Mouse (Mus musculus) testis, adult 2 months (tissue): ENCODE results near the gene Opcml.

ENCODE experiments used
- CTCF ChIP-seq: fragments of 200-500 bp; IDR thresholded peaks from 2 replicates; pipeline ENCODE4 v1.5.1; 2012; ENCODE audit warnings: low read depth, mild to moderate bottlenecking, inconsistent platforms, low read length, moderate library complexity; ENCODE audit not compliant: control insufficient read depth, insufficient read depth, insufficient replicate concordance
- POLR2A ChIP-seq: fragments of 200-500 bp; IDR thresholded peaks from 2 replicates; pipeline ENCODE4 v1.6.1; 2012; ENCODE audit warnings: low read depth, mild to moderate bottlenecking, inconsistent platforms, low read length, moderate library complexity; ENCODE audit not compliant: control insufficient read depth

- TF ChIP-seq CTCF (no peak), POLR2A (no peak)
Measured at GRCm38 (mm10) chr9:28624870-28625269, 834.3 kb downstream of the Opcml start.
